Mouse (Mus musculus) hindbrain, embryonic 11.5 days (tissue): ENCODE results near the gene Csf2. TPM values are rescaled to one million over a fixed set of nuclear protein-coding genes. Genes with fewer than 3 reads are reported as not detected.
"Not testable (repeated sequence)": the region's sequence is repeated elsewhere in the genome, so short reads cannot be mapped to it uniquely, and the experiment has no call there.

ENCODE experiments used
- ATAC-seq: fragments of 200-750 bp; cut with Nextera tagmentation; 2 replicates; pipeline ENCODE4 v1.8.0; 2017; ENCODE audit warnings: mild to moderate bottlenecking, moderate TSS enrichment, moderate library complexity; ENCODE audit not compliant: low FRiP score
- DNase-seq: peaks from one replicate; pipeline ENCODE4 v3.0.0-alpha.2; 2015; ENCODE audit warnings: low spot score
- H3K27ac ChIP-seq: fragments of 300-500 bp; sonication (generic); 2 replicates; pipeline ENCODE4 v1.5.1; 2014; ENCODE audit warnings: mild to moderate bottlenecking, low read depth, low read length
- H3K27me3 ChIP-seq: fragments of 300-500 bp; sonication (generic); 2 replicates; pipeline ENCODE4 v1.6.1; 2014; ENCODE audit warnings: mild to moderate bottlenecking, low read length, moderate library complexity, mixed read lengths; ENCODE audit not compliant: control insufficient read depth, insufficient read depth
- H3K36me3 ChIP-seq: fragments of 300-500 bp; sonication (generic); 2 replicates; pipeline ENCODE4 v1.6.1; 2014; ENCODE audit warnings: mild to moderate bottlenecking, low read length, moderate library complexity, mixed read lengths; ENCODE audit not compliant: control insufficient read depth, insufficient read depth
- H3K4me1 ChIP-seq: fragments of 300-500 bp; sonication (generic); replicated peaks from 2 replicates; pipeline ENCODE4 v1.6.1; 2014; ENCODE audit warnings: low read length, mixed read lengths; ENCODE audit not compliant: control insufficient read depth, insufficient read depth
- H3K4me2 ChIP-seq: fragments of 300-500 bp; sonication (generic); replicated peaks from 2 replicates; pipeline ENCODE4 v1.6.1; 2014; ENCODE audit warnings: mild to moderate bottlenecking, low read depth, low read length
- H3K4me3 ChIP-seq: fragments of 300-500 bp; sonication (generic); 2 replicates; pipeline ENCODE4 v1.5.1; 2014; ENCODE audit warnings: low read depth, low read length
- H3K9ac ChIP-seq: fragments of 300-500 bp; sonication (generic); 2 replicates; pipeline ENCODE4 v1.6.1; 2014; ENCODE audit warnings: low read depth, low read length
- H3K9me3 ChIP-seq: fragments of 300-500 bp; sonication (generic); 2 replicates; pipeline ENCODE4 v1.6.1; 2016; ENCODE audit warnings: low read length; ENCODE audit not compliant: control insufficient read depth
- WGBS: fragments of 180-500 bp; shearing (Covaris S2); extraction: QIAGEN DNeasy Blood & Tissue Kit; methylation state at CpG from one replicate; pipeline ENCODE4 v1.1.7; 2014; 5-methylcytosine and 5-hydroxymethylcytosine counted together
- polyA plus RNA-seq: library from polyadenylated mRNA; unstranded; fragments of >200 nt; fragmentation: Nextera tagmentation; extraction: Ambion mirVana; gene quantifications from 2 replicates; pipeline ENCODE4 v1.2.1, GENCODE M21; 2014

Csf2 gene
- polyA plus RNA-seq = not detected in 2 replicates

DNA sequence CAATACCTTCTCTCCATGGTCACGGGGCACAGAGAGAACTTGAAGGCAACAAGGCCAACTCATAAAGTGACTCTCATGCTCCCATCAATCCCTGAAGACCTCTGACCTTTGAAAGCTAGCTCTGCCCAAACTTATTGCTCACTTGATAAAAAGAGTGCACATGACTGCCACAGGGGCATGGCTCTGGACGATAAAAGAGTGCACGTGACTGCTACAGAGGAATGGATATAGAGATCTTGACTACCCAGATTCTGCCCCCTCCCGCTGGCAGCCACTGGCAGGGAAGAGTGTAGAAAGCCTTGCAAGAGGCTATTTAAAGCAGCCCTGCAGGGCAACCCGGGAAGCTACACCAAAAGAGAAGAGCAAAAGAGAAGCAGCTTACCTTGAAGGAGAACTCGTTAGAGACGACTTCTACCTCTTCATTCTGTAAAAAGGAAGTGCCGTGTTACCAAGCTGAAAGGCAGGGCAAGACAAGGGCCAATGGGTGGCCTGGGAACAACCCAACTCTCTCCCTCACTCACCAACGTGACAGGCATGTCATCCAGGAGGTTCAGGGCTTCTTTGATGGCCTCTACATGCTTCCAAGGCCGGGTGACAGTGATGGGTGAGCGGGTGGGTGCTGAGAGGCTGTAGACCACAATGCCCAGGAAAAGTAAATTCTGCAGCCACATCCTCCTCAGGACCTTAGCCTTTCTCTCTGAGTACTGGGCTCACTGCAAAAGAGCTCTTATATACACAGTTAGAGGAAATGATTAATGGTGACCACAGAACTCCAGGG lies at the start of gene Csf2:
Csf2 (minus strand) TSS at position 728 of the 778 bp plus-strand sequence.
- Histone ChIP-seq H3K4me1 (no peaks in the 10 kb centered on the region), H3K4me2 (no peak within 1 kb of the TSS), H3K9ac (no peak within 1 kb of the TSS), H3K4me3 (no peak within 1 kb of the TSS), H3K36me3 (no peaks in the 10 kb centered on the region), H3K27me3 (no peaks in the 10 kb centered on the region), H3K9me3 (no peaks in the 10 kb centered on the region), H3K27ac (no peak within 1 kb of the TSS)
- DNase-seq (no peak), ATAC-seq (no peak)
- 70% methylated on average over 11 of the region's 11 CpGs for WGBS

DNA sequence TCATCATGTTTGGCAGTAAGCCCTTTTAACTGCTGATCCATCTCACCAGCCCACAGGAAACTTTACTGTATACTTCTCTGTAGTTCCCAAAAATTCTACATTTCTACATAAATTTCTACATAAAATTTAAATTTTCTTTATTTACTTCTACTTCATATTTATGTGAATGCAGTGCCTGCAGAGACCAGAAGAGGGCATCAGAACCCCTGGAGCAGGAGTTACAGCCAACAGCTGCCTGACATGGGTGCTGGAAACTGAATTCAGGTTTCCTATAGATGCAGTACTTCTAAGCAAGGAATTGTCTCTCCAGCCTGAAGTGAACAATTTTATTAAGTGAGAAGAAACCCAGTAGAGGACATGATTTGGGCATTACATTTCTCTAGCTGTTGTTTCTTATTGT lies 49.3 kb upstream of the Csf2 start:
- no peaks in the 10 kb centered on the region for H3K27me3 ChIP-seq
- DNase-seq (no peak), ATAC-seq (no peak)
- H3K9ac ChIP-seq = no peak overlapping the region
- H3K4me3 ChIP-seq = no peak overlapping the region
- H3K4me2 ChIP-seq = no peak overlapping the region
- no peak overlapping the region for H3K27ac ChIP-seq
- no peaks in the 10 kb centered on the region for H3K9me3 ChIP-seq
- no peaks in the 10 kb centered on the region for H3K36me3 ChIP-seq
- no peaks in the 10 kb centered on the region for H3K4me1 ChIP-seq

DNA sequence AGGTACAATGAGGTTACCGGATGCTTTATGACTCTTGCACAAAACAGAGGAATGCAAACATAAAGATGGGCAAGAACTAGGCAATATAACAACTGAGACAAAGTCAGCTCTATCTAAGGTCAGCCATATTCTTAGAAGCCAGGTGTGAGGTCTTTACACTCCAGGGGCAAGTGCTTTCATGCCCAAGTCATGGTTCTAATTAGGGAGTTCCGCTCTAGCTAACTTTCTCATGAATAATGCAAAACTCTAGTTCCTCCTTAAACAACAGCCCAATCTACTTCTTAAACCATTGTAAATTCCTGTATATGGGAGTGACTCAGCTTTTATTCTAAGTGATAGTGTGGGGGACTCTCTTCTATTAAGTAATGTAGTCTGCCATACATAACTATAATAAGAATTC lies 48.0 kb upstream of the Csf2 start:
- 91% methylated on average over 2 of the region's 2 CpGs for WGBS
- H3K4me1 ChIP-seq, H3K27ac ChIP-seq, ATAC-seq, H3K4me2 ChIP-seq, H3K27me3 ChIP-seq, H3K4me3 ChIP-seq, H3K9me3 ChIP-seq, H3K9ac ChIP-seq, H3K36me3 ChIP-seq, DNase-seq: not testable (repeated sequence)

GRCm38 (mm10) chr11:54296734-54297133 lies 47.3 kb upstream of the Csf2 start:
- no peaks in the 10 kb centered on the region for H3K36me3 ChIP-seq
- no peak overlapping the region for H3K4me2 ChIP-seq
- no peaks in the 10 kb centered on the region for H3K9me3 ChIP-seq
- H3K4me3 ChIP-seq = no peak overlapping the region
- H3K27me3 ChIP-seq = no peaks in the 10 kb centered on the region
- ATAC-seq (no peak), DNase-seq (no peak)
- H3K9ac ChIP-seq = no peak overlapping the region
- no peaks in the 10 kb centered on the region for H3K4me1 ChIP-seq
- no peak overlapping the region for H3K27ac ChIP-seq
- 100% methylated on average over 1 of the region's 1 CpGs for WGBS

DNA sequence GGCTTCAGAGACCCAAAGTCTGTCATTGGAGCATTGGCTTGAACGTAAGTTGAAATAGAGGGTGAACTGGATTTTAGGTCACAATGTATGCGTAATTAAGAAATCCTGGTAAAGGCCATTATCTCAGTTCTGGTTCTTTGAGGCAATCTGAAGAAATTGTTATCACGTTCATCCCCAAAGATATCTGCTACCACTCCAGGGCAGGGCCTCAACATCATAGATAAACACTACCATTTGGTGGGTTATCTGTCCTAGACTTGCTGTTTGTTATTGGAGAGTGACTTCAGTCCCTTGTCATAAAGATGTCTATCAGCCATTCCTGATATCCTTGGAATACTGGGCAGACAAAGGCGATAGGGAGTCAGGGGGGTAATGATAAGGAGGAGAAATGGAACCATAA lies 46.5 kb upstream of the Csf2 start:
- Histone ChIP-seq H3K4me1 (no peaks in the 10 kb centered on the region), H3K27ac (no peak overlapping the region), H3K9ac (no peak overlapping the region), H3K4me3 (no peak overlapping the region), H3K27me3 (no peaks in the 10 kb centered on the region), H3K9me3 (no peaks in the 10 kb centered on the region), H3K36me3 (no peaks in the 10 kb centered on the region), H3K4me2 (no peak overlapping the region)
- ATAC-seq (no peak), DNase-seq (no peak)
- WGBS = 88% methylated on average over 4 of the region's 4 CpGs

GRCm38 (mm10) chr11:54293980-54294807 lies 44.7 kb upstream of the Csf2 start:
- Histone ChIP-seq H3K27ac (no peak overlapping the region), H3K4me3 (no peak overlapping the region), H3K9me3 (no peaks in the 10 kb centered on the region), H3K27me3 (no peaks in the 10 kb centered on the region), H3K9ac (no peak overlapping the region), H3K4me2 (no peak overlapping the region), H3K4me1 (no peaks in the 10 kb centered on the region), H3K36me3 (no peaks in the 10 kb centered on the region)
- no peak for DNase-seq
- ATAC-seq = no peak
- 59% methylated on average over 12 of the region's 12 CpGs for whole genome bisulfite sequencing

- ATAC-seq (no peak), DNase-seq (no peak)
- H3K9ac ChIP-seq = no peak overlapping the region
- H3K4me3 ChIP-seq = no peak overlapping the region
- no peaks in the 10 kb centered on the region for H3K36me3 ChIP-seq
- H3K27me3 ChIP-seq = no peaks in the 10 kb centered on the region
- no peak overlapping the region for H3K4me2 ChIP-seq
- H3K27ac ChIP-seq = no peak overlapping the region
- no peaks in the 10 kb centered on the region for H3K9me3 ChIP-seq
- WGBS = 92% methylated on average over 2 of the region's 2 CpGs
- no peaks in the 10 kb centered on the region for H3K4me1 ChIP-seq
Observed at GRCm38 (mm10) chr11:54292163-54292562, 42.7 kb upstream of the Csf2 start.

DNA sequence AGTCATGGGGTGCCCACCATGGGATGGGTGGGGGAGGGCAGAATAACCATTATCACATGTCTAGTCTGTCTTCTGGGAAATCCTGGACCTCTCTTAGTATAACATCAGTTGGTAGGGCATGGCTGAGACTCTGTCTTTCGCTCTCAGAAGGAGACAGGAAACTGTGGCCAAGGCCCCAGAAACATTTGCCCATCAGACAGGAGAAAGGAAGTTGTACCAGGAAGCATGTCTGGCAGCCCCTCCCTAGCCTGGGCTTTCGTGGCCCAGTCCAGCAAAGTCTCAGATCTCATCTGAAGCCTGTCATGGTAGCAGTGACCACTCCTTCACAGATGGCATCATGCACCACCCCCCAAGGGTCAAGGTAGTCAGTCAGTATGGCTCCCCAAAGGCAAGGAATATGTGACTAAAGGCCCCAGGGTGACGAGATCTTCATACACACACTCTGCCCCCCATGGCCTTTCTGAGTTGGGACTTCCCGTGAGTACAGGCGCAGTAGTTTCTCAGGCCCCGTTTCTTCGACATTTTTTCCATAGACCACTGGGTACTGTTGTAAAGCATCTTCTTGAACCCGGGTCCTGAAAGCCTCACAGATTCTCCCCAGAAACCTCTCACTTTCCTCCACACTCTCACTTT lies 38.5 kb upstream of the Csf2 start:
- no peak for DNase-seq
- H3K36me3 ChIP-seq = no peaks in the 10 kb centered on the region
- no peaks in the 10 kb centered on the region for H3K27me3 ChIP-seq
- 90% methylated on average over 8 of the region's 8 CpGs for WGBS
- H3K4me2 ChIP-seq = no peak overlapping the region
- no peak for ATAC-seq
- no peak overlapping the region for H3K9ac ChIP-seq
- no peak overlapping the region for H3K4me3 ChIP-seq
- no peaks in the 10 kb centered on the region for H3K9me3 ChIP-seq
- no peak overlapping the region for H3K27ac ChIP-seq
- H3K4me1 ChIP-seq = no peaks in the 10 kb centered on the region
